Mouse (Mus musculus) mouse trophoblast stem cell (cell line): ENCODE data around the gene Spag16.
"Not testable (repeated sequence)": the region's sequence is repeated elsewhere in the genome, so short reads cannot be mapped to it uniquely, and the experiment has no call there.

Experiments
- in situ Hi-C, 2 experiments: fragments of 300-500 bp; cut with MseI, MboI; formaldehyde crosslinking; loops; 2 replicates in 1 of 2; 3 replicates in 1 of 2; pipeline ENCODE4 v1.15.1; 2025

Gene Spag16

DNA sequence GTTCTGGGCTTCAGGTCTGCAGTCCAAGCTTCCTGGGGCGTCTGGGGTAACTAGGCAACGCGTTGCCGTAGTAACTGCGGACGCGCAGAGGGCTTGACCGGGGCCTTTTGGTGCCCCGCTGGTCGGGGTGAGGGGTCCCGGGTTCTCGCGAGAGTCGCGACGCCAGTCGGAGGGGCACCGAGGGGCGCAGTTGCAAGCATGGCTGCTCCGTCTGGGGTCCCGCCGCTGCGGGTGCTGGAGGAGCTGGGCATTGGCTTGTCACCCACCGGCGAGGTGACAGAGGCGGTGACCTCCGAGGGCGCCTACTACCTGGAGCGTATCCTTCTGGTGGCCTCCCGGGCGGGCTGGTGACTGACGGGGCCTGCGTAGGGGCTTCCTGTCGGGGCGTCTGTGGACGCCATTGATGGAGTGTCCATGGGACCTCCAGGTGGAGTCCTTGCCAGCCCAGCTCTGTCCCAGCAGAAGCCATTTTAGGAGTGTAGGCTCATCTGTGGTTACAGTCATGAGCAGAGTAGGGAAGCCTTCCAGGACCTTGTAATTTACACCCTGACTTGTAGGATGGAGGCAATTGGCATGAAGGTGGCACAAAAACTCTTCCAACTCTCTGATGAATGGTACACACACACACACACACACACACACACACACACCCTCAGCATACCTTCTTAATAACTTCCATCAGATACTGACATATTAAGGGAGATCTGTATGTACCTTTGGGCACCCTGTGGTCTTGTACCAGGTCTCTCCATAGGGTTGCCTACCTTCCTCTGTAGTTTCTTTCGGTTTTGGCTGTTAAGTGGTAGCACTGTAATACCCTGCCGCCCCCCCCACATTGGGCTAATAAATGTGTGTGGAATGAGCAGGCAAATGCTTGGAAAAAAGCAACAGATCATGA, at the start of gene Spag16:
Spag16 (plus strand) TSS at position 165 of the 898 bp plus-strand sequence.
- in situ Hi-C loops = no loop called here

DNA sequence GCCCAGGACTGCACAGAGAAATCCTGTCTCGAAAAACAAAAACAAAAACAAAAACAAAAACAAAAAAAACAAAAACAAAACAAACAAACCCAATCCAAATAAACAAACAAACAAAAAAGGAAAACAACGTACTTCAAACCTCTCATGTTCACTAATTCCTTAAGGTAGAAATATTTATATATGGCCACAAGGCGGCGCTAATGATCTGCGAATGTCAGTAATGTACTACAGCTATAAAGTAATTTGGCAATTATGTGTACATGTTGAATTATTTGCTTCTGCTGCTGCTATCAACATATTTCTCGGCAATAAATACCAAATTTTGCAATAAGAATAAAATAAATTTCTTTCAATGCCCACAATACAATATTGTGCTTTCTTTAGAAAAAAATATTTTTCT, 41.6 kb upstream of the Spag16 start:
- in situ Hi-C loops = loop anchor here in 1 of 2 experiments (25.0 kb wide), 1 partner anchor 227 kb away; no protein-coding TSS in a partner anchor

- in situ Hi-C loops = loop anchor here in 1 of 2 experiments (25.0 kb wide), 1 partner anchor 226 kb away; no protein-coding TSS in a partner anchor
Observed at GRCm38 (mm10) chr1:69786716-69787115, 40.1 kb upstream of the Spag16 start.

- in situ Hi-C loops = loop anchor here in 1 of 2 experiments (25.0 kb wide), 1 partner anchor 225 kb away; no protein-coding TSS in a partner anchor
Observed at GRCm38 (mm10) chr1:69787379-69787778, 39.4 kb upstream of the Spag16 start.

DNA sequence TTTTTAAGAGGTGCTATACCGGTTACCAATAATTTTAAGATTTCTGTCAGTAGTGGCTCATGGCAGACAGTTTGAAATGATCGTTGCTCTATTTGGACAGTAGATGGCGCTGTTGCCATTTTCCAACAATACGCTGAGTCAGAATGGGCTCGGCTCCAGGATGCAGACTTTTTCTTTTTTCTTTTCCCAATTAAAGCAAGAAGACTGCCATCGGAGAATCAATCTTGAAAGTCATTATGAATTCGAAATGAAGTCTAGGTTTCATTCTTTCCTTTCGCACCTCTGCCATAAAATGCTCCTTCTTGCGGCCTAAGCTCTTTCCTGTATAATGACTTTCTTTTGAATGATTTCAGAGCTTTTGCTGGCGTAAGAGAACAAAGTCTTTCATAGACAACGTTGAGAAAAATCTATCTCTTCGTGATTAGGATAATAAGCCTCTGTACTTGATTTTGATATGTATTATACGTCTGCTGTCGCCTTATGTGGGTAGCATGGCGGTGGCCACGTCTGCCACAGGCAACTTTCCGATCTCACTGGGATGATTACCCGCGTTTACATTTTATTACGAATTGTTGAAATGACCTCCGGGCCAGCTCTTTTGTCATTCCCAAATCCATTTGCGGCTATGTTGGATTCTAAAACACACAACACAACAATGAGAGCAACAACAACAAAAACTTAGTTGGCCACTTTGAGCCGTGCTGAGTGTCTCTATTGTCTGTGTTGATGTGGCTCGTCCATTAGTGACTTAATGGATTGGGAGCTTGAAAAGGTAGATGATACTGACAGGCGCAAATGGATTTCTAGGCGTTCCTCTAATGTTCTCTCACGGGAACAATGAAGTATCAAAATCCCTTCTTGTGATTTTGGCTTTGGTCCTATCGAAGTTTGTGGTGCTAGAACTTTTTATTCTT, 36.2 kb upstream of the Spag16 start:
- in situ Hi-C loops = loop anchor here (10.0 to 25.0 kb wide), 2 partner anchors 222 to 234 kb away; no protein-coding TSS in a partner anchor

GRCm38 (mm10) chr1:69798948-69799565, 27.7 kb upstream of the Spag16 start:
- in situ Hi-C loops = loop anchor here (10.0 to 25.0 kb wide), 2 partner anchors 213 to 226 kb away; no protein-coding TSS in a partner anchor

- in situ Hi-C loops = no loop called here
Observed at GRCm38 (mm10) chr1:69810161-69810560, 16.6 kb upstream of the Spag16 start.

DNA sequence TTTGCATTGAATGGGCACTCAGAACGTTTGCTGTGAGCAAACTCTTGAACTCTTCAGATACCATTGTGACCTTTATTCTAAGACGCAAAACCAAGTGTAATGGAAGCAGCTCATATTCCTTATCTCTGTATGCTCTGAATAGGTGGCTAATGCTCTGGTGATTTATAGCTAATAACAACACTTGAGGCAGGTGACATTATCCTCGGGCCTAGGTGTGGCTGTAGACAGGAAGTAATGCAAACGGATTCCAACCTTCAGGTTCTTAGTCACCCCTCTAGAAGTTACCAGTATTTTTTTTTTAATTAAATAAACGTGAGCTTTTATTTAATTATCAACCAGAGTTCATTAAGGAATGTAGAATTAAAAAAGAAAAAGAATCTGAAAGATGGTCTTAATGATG, 1.1 kb upstream of the Spag16 start:
- in situ Hi-C loops = not testable (repeated sequence)

DNA sequence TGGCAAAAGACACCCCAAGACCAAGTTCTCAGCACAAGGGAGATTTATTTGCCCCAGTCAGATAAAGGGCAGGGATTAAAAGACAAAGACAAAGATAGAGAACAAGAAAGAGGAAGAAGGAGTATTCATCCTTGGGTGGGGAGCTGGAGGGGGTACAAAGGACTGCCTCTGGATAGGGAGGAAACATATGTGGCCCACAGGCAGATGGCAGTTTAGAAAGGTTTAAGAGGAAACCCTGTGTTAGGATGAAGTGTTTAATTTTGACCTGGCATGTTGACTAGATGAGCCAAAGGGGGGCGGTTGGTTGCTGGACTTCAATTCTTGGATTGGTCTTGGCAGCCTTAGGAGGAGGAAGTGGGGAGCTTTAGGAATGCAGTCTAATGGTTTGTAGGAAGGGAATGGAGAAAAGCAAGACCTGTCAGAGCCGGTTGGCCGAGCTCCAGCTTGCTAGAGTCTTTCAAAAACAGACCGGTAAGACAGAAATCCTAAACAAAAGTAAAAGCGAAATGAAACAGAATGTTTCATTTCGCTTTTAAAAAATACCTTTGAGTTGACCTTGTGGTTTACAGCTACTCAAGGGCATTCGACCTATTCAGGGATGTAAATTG, 2.2 kb downstream of the Spag16 start:
- in situ Hi-C loops = no loop called here

GRCm38 (mm10) chr1:69830586-69830985, 3.8 kb downstream of the Spag16 start:
- in situ Hi-C loops = no loop called here

DNA sequence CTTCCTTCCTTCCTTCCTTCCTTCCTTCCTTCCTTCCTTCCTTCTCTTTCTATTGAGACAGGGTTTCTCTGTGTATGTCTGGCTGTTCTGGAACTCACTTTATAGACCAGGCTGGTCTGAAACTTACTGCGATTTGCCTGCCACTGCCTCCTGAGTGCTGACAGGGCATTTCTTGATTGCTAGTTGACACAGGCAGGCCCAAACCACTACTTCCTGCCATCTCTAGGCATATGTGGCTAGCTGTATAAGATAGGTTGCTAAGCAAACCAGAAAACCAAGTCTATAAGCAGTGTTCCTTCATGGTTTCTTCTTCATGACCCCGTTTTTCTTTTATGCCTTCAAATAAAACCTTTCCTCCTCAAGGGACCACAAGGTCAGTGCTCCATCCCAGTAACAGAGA, 4.2 kb downstream of the Spag16 start:
- in situ Hi-C loops = no loop called here

DNA sequence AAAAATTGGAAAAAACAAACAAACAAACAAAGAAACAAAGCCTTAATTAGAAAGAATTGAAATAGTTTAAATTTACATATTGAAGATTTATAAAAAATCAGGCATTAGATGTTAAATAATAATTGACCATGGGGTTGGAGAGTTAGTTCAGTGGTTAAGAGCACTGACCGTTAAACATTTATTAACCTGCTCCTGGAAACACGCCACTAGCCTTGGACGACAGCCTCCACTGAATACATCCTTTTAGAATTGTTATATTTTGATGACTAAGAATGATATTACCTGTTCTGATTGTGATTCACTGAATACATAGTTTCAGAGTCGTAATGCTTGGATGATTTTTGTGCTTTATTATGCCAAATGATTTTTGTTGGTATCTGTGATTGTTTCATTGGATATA, 6.7 kb downstream of the Spag16 start:
- in situ Hi-C loops = not testable (repeated sequence)

GRCm38 (mm10) chr1:69853436-69853835, 26.7 kb downstream of the Spag16 start:
- in situ Hi-C loops = no loop called here

DNA sequence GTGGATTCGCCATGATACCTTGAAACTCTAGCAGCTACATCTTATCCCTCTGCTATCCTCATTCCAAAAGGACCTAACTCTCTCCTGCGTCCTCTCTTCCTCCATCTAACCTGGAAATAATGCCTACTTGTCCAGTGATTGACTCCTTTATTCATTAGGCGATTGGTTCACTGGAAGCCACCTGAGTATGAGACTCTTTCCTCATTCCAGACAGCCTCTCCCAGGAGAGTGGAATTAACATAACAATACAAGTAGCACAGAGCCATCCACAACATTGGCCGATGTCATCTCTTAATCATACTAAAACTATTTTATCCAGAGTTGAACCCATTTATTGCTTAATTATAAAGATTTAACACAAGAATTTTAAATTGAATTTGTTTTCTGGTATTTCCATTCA, 41.0 kb downstream of the Spag16 start:
- in situ Hi-C loops = no loop called here

GRCm38 (mm10) chr1:69956606-69957005, 129.8 kb downstream of the Spag16 start:
- in situ Hi-C loops = no loop called here

GRCm38 (mm10) chr1:69996874-69997273, 170.1 kb downstream of the Spag16 start:
- in situ Hi-C loops = no loop called here

DNA sequence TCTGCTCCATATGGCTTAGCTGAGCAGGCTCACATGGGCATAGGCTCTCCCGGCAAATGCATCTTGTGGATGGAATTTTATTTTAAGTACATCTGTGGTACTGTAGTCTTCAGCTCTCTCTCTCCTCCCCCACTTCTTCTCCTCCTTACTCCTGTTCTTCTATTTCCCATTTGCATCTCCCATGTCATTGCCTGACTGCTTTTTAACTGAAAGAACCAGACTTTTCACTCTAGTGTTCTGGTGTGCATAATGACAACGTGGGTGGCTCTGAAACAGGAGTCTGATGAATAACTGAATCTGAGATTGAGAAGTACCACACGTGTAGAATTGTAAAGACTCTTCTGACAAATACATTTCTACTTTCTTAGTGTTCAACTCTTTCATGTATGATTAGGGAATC, 186.2 kb downstream of the Spag16 start:
- in situ Hi-C loops = loop anchor here in 1 of 2 experiments (25.0 kb wide), 1 partner anchor 226 kb away; no protein-coding TSS in a partner anchor

DNA sequence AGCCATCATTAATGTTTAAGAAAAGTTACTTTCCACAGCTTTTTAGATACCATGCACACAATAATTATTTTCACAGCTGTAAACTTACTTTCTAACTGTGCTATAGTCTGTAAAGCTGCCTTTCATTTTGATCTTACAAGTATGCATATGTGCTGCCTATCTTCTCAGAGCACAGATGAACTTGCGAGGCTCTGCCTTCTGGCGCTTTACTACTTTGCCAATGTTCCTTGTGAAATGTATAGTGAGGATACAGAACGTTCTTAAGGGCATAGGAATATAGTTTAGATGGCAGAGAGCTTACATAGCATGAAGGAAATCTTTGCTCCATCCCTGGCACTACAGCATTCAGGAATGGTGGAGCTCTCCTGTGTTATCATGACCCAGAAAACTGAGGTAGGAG, 210.6 kb downstream of the Spag16 start:
- in situ Hi-C loops = no loop called here

DNA sequence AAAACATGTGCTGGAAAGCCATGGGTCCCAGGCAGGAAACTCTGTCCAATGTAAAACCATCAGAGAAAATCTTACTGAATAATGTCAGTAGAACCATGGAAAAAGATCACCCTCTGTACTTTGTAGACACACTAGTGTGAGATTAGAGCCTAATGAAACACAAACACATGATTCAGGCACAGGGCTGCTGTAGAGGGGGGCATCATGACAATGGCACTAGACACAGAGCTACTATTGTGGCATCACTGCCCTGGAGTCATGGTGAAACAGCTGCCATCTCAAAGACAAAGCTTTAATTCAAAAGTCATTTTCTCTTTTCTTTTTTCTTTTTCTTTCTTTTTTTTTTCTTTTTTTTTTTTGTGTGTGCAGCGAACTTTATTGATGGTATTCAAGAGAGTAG, 240.6 kb downstream of the Spag16 start:
- in situ Hi-C loops = no loop called here

DNA sequence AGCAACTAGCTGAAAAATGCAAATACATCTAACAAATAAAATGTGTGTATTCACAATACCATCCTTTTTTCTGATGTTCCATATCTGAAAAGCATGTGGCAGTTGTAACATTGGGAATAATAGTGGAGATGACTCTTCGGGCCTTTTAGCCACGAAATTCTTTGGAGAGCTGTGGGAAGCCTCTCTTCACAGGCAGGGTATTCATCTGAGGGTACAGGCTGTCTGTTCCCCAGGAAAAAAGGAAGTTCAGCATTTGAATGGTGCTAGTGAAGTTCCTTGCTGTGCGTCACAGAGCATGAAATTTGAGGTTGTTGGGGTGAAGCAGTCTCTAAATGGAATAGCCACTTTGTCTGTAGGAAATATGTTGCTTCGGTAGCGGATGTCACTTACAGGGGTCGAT, 246.7 kb downstream of the Spag16 start:
- in situ Hi-C loops = no loop called here

- in situ Hi-C loops = no loop called here
Observed at GRCm38 (mm10) chr1:70078806-70079205, 252.0 kb downstream of the Spag16 start.
